21 mouse cellular contexts compared by ENCODE assay signal in the genomic region with DNA sequence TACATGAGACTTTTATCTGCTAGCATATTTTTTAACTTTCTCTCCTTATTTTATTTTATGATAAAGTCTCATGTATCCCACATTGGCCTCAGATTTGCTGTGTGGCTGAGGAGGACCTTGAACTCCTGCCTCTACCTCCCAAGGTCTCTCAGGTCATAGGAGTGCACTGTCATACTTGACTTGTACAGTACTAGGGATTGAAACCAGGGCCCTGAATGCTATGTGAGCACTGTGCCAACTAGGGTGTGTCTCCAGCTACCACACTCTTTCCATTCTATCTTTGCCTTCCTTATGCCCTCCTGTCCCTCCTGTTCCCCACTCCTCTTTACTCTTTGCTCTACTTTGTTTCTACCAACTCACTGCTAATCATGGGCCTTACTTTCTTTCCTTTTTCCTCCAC. TPM values are rescaled to one million over a fixed set of nuclear protein-coding genes. Genes with fewer than 3 reads are reported as not detected.
A peak's percentile ranks its signal among the peaks of the same experiment; 100 is the strongest.
DNase-seq lines count a peak whose midpoint lies in the region; ATAC-seq and TF ChIP-seq lines count a peak whose summit lies in the region.
"Had no signal": no experiment of that assay in that cellular context is flagged by ENCODE, and none has a peak within 500 bp of the region (broad histone marks: within the 10 kb centered on the region; RNA-seq: fewer than 3 reads in every experiment).

No protein-coding gene starts in this region.

- H3K27ac ChIP-seq in embryonic fibroblast, embryonic 13.5 days (ENCODE audit: insufficient read depth, low read length), result peak overlapping the region; percentile 95
- H3K27ac ChIP-seq in macrophage, result 0 out of 2 replicates have a peak overlapping the region, but pooled peaks have one; percentile 10
- H3K27ac ChIP-seq: embryonic facial prominence, embryonic 10.5 days; forebrain, embryonic 12.5 days; heart, embryonic 10.5 days; limb, embryonic 13.5 days; midbrain, embryonic 10.5 days had no signal

- no peaks in the 10 kb centered on the region for H3K27me3 ChIP-seq in megakaryocyte, embryonic 14.5 days (replicated peaks)
- H3K27me3 ChIP-seq: forebrain, embryonic 12.5 days; limb, embryonic 13.5 days had no signal

- H3K4me3 ChIP-seq in megakaryocyte, embryonic 14.5 days (replicated peaks), result peak overlapping the region; percentile 85
- H3K4me3 ChIP-seq in embryonic fibroblast, embryonic 13.5 days (ENCODE audit: insufficient read depth, low read length), result no peak overlapping the region
- H3K4me3 ChIP-seq in macrophage (ENCODE audit: inconsistent target), result no peak overlapping the region
- H3K4me3 ChIP-seq: embryonic facial prominence, embryonic 10.5 days; forebrain, embryonic 12.5 days; heart, embryonic 10.5 days; limb, embryonic 13.5 days; midbrain, embryonic 10.5 days had no signal

- ATAC-seq in megakaryocyte, adult 5-6 weeks (ENCODE audit: poor library complexity, severe bottlenecking), result no peak
- ATAC-seq: intestine, postnatal 0 days had no signal

- peaks cover 85% of the 10 kb centered on the region for H3K36me3 ChIP-seq in megakaryocyte, embryonic 14.5 days (replicated peaks; ENCODE audit: low read length)
- no peaks in the 10 kb centered on the region for H3K36me3 ChIP-seq in macrophage (ENCODE audit: inconsistent target)
- H3K36me3 ChIP-seq: forebrain, embryonic 12.5 days; limb, embryonic 13.5 days had no signal

- TF ChIP-seq POLR2A in embryonic fibroblast, embryonic 13.5 days (IDR thresholded peaks at IDR 0.05; ENCODE audit: low read depth, low read length), result no peak

- peaks cover 100% of the 10 kb centered on the region for H3K79me2 ChIP-seq in macrophage (ENCODE audit: inconsistent target)

- no peaks in the 10 kb centered on the region for H3K9me3 ChIP-seq in megakaryocyte, embryonic 14.5 days
- H3K9me3 ChIP-seq: embryonic facial prominence, embryonic 10.5 days; forebrain, embryonic 12.5 days; heart, embryonic 10.5 days; limb, embryonic 13.5 days; midbrain, embryonic 10.5 days had no signal

- peaks cover 89% of the 10 kb centered on the region for H3K4me1 ChIP-seq in megakaryocyte, embryonic 14.5 days
- peaks cover 18% of the 10 kb centered on the region for H3K4me1 ChIP-seq in embryonic fibroblast, embryonic 13.5 days (ENCODE audit: control insufficient read depth, insufficient read depth, low read length)

- DNase-seq in right cerebral cortex, postnatal 10 days (ENCODE audit: low spot score in 2 of 2), result no peak
- DNase-seq in left cerebral cortex, adult 9 months (ENCODE audit: low spot score in 2 of 2), result no peak
- DNase-seq in right cerebral cortex, postnatal 25 days, result no peak
- DNase-seq: adrenal gland, adult 2 months; cerebellum, adult 8-10 months; kidney, postnatal 4 days; lung, adult 2 months; lung, postnatal 14 days; right cerebral cortex, postnatal 14 days; spleen, adult 18-20 months; thymus, postnatal 25 days had no signal

- TF ChIP-seq CTCF in embryonic fibroblast, embryonic 13.5 days (IDR thresholded peaks at IDR 0.05; ENCODE audit: borderline replicate concordance, insufficient read depth, low read length), result no peak

RNA-seq across cellular contexts. Expression of a gene that starts 7.4 kb away (rescaled TPM):
- 2.9 and 6.5 TPM in 2 replicates for polyA plus RNA-seq in megakaryocyte, embryonic 14.5 days (2012; ENCODE audit: insufficient read depth, low replicate concordance)
- 239 and 260 TPM in 2 replicates for total RNA-seq in megakaryocyte, adult 5-6 weeks (2015)
- total RNA-seq in megakaryocyte, adult 5-6 weeks (2017), result 171 and 182 TPM in 2 replicates
- 160 and 170 TPM in 2 replicates for polyA plus RNA-seq in embryonic fibroblast, embryonic 13.5 days (2011; ENCODE audit: insufficient read length, low read depth, missing spikeins)
- total RNA-seq in macrophage (2018; cell fraction: chromatin; rRNA removed), result 100 to 1,000 TPM in 8 of 26 experiments, 10 to 100 TPM in 18; 39.5 to 190 (median 75.9) TPM
- total RNA-seq in macrophage (2018; cell fraction: cytosol; rRNA removed), result 100 to 1,000 TPM in 7 of 26 experiments, 10 to 100 TPM in 19; 60.1 to 124 (median 92.1) TPM
- 100 to 1,000 TPM in 11 of 26 experiments, 10 to 100 TPM in 15; 38.5 to 182 (median 86.0) TPM for total RNA-seq in macrophage (2018; cell fraction: nucleus; rRNA removed)
- polyA plus RNA-seq in macrophage (2018), result 41.0 to 58.3 TPM (median 45.0 TPM) in 3 replicates
